Mouse (Mus musculus) liver, adult 2 months (tissue): ENCODE results near the gene Skap2. TPM values are rescaled to one million over a fixed set of nuclear protein-coding genes. Genes with fewer than 3 reads are reported as not detected.

ENCODE experiments used
- DNase-seq: peaks from one replicate; pipeline ENCODE4 v3.0.0-alpha.2; 2011; ENCODE audit warnings: low read depth, low spot score; ENCODE audit errors: extremely low read depth
- H3K27ac ChIP-seq: fragments of 200-500 bp; replicated peaks from 2 replicates; pipeline ENCODE4 v1.5.1; 2012; ENCODE audit warnings: low read depth, mild to moderate bottlenecking, control low read depth, inconsistent platforms, low read length; ENCODE audit not compliant: insufficient read depth
- H3K27me3 ChIP-seq: fragments of 200-500 bp; 2 replicates; pipeline ENCODE4 v1.6.1; 2012; ENCODE audit warnings: mild to moderate bottlenecking, moderate library complexity, low read length, inconsistent platforms; ENCODE audit not compliant: control insufficient read depth, insufficient read depth
- H3K36me3 ChIP-seq: fragments of 200-500 bp; 2 replicates; pipeline ENCODE4 v1.6.1; 2012; ENCODE audit warnings: low read length, inconsistent platforms; ENCODE audit not compliant: control insufficient read depth, insufficient read depth
- H3K4me1 ChIP-seq: fragments of 200-500 bp; 2 replicates; pipeline ENCODE4 v1.6.1; 2011; ENCODE audit warnings: low read length; ENCODE audit not compliant: control insufficient read depth, insufficient read depth
- H3K4me3 ChIP-seq: fragments of 200-500 bp; 2 replicates; pipeline ENCODE4 v1.5.1; 2011; ENCODE audit warnings: low read depth, mild to moderate bottlenecking, control low read depth, low read length, moderate library complexity; ENCODE audit not compliant: insufficient read depth
- H3K79me2 ChIP-seq: fragments of 200-500 bp; 2 replicates; pipeline ENCODE4 v1.6.1; 2012; ENCODE audit warnings: inconsistent platforms, mild to moderate bottlenecking, low read length, moderate library complexity; ENCODE audit not compliant: control insufficient read depth, insufficient read depth
- H3K9ac ChIP-seq: fragments of 200-500 bp; 2 replicates; pipeline ENCODE4 v1.6.1; 2012; ENCODE audit warnings: low read depth, mild to moderate bottlenecking, control low read depth, inconsistent platforms, low read length
- CTCF ChIP-seq: fragments of 200-500 bp; IDR thresholded peaks from 2 replicates; pipeline ENCODE4 v1.5.1; 2011; ENCODE audit warnings: low read depth, low read length, control low read depth
- POLR2A ChIP-seq: fragments of 200-500 bp; IDR thresholded peaks from 2 replicates; pipeline ENCODE4 v1.6.1; 2011; ENCODE audit warnings: low read length, control low read depth; ENCODE audit not compliant: insufficient read depth; ENCODE audit errors: extremely low read depth
- WGBS: fragments of 180-500 bp; shearing (Covaris S2); methylation state at CpG from one replicate; pipeline ENCODE4 v1.1.7; 2018; 5-methylcytosine and 5-hydroxymethylcytosine counted together
- polyA plus RNA-seq: library from polyadenylated mRNA; depleted of rRNA; stranded (reverse); fragments of >200 nt; gene quantifications from 2 replicates; pipeline ENCODE4 v1.2.3, GENCODE M21; 2012
- total RNA-seq: library from RNA; depleted of rRNA; stranded (reverse); fragments of >200 nt; gene quantifications from 2 replicates; pipeline ENCODE4 v1.2.3, GENCODE M21; 2014

Skap2 gene
- total and polyA plus RNA-seq, 2 experiments: 4.0 to 15.6 TPM

DNA sequence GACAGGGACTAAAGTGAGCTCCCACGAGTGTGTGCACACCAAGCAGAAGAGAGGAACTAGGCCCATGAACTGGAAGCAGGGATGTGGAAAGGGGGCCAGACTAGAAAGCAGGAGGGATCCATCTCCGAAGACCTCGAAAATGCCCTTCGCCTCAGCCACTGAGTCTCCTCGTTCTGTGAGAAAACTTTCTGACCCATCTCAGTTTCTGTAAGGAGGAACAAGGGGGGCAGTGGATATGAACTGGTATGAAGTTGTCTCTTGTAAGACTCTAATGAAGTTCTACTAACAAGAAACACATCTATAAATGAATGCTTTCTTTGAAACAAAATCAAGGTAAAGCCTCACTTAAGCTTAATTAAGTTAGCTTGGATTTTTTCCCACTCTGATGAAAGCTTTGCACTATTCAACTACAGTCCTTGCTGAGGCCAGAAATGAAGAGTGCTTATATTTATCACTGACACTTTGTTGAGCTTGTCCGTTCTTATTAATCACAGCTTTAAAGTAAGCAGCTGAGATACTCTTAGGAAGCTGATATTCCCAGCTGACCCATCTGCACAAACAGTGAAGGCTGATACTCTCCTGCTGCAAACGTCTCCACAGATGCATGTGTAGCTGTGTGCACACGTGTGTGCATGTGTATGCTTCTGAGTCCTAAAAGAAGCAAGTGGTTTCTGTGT lies 113.9 kb downstream of the Skap2 start:
- TF ChIP-seq CTCF: no peak
- no peak for TF ChIP-seq POLR2A

GRCm38 (mm10) chr6:51895753-51896152 lies 116.6 kb downstream of the Skap2 start:
- Histone ChIP-seq H3K4me3 (no peak overlapping the region), H3K79me2 (no peaks in the 10 kb centered on the region), H3K27ac (no peak overlapping the region), H3K27me3 (no peaks in the 10 kb centered on the region), H3K9ac (no peak overlapping the region), H3K36me3 (no peaks in the 10 kb centered on the region), H3K4me1 (no peaks in the 10 kb centered on the region)
- WGBS: 88% methylated on average over 3 of the region's 3 CpGs
- no peak for TF ChIP-seq CTCF
- TF ChIP-seq POLR2A: no peak
- no peak for DNase-seq

More for the DNA sequence above, 113.9 kb downstream of the Skap2 start:
- H3K9ac ChIP-seq: no peak overlapping the region
- H3K4me1 ChIP-seq: no peaks in the 10 kb centered on the region
- no peak overlapping the region for H3K27ac ChIP-seq
- no peak for DNase-seq
- 84% methylated on average over 8 of the region's 8 CpGs for WGBS
- H3K27me3 ChIP-seq: no peaks in the 10 kb centered on the region
- H3K36me3 ChIP-seq: peaks cover 2% of the 10 kb centered on the region; the same call in 1 of the 2 replicates
- H3K4me3 ChIP-seq: no peak overlapping the region
- no peaks in the 10 kb centered on the region for H3K79me2 ChIP-seq

GRCm38 (mm10) chr6:51894717-51895116 lies 117.6 kb downstream of the Skap2 start:
- 80% methylated on average over 3 of the region's 3 CpGs for WGBS
- Histone ChIP-seq H3K36me3 (no peaks in the 10 kb centered on the region), H3K27ac (no peak overlapping the region), H3K4me3 (no peak overlapping the region), H3K9ac (no peak overlapping the region), H3K27me3 (no peaks in the 10 kb centered on the region), H3K79me2 (no peaks in the 10 kb centered on the region), H3K4me1 (no peaks in the 10 kb centered on the region)
- TF ChIP-seq CTCF (no peak), POLR2A (no peak)
- no peak for DNase-seq

DNA sequence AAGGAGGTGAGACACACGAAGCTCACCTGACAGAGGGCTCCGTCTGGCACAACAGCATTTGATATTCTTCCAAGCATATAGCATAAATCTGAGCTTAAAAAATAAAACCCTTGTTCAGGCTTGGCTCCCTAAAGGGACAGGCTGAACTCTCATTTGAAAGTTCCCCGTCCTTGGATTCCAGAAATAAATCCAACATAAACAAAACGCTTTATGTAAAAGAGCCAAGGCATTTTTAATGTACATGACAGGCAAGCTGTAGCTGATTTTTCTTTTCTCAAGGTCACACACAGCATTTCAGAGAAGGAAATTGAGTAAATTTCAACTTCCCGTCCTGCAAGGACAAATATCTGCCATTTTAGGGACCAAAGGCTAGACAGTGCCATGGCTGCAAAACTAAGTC lies 122.0 kb downstream of the Skap2 start:
- no peaks in the 10 kb centered on the region for H3K4me1 ChIP-seq
- no peak overlapping the region for H3K27ac ChIP-seq
- H3K27me3 ChIP-seq: no peaks in the 10 kb centered on the region
- no peak overlapping the region for H3K4me3 ChIP-seq
- DNase-seq: no peak
- no peaks in the 10 kb centered on the region for H3K79me2 ChIP-seq
- WGBS: 87% methylated on average over 5 of the region's 5 CpGs
- TF ChIP-seq POLR2A: no peak
- TF ChIP-seq CTCF: no peak
- H3K9ac ChIP-seq: no peak overlapping the region
- peaks cover 2% of the 10 kb centered on the region; the same call in 1 of the 2 replicates for H3K36me3 ChIP-seq

GRCm38 (mm10) chr6:51889824-51890223 lies 122.5 kb downstream of the Skap2 start:
- TF ChIP-seq CTCF (no peak), POLR2A (no peak)
- Histone ChIP-seq H3K36me3 (peaks cover 2% of the 10 kb centered on the region; the same call in 1 of the 2 replicates), H3K27me3 (no peaks in the 10 kb centered on the region), H3K4me3 (no peak overlapping the region), H3K79me2 (no peaks in the 10 kb centered on the region), H3K27ac (no peak overlapping the region), H3K9ac (no peak overlapping the region), H3K4me1 (no peaks in the 10 kb centered on the region)
- no peak for DNase-seq
- whole genome bisulfite sequencing: 88% methylated on average over 4 of the region's 4 CpGs

DNA sequence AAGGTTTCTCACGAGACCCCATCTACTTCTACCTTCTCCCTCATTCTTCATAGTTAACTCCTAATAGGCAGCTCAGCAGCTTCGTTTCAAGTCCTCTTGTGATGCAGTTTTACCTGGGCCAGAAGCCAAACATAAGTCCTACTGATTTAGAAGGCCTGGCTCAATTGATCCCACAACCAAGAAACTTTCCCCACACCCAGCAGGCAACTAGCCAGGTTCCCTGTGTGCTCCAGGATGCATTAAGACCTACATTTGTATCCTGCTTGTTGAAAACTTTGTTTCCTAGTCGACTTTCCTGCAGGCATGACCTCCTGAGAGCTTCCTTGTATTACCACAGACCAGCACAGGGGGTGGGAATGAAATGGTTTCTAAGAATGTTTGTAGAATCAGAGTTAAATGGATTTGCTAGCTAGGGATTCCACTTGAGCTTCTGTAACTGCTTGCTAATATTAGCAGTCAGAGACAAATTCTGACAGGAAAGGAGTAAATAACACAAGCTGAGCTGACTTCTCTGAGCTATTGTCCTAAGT lies 125.4 kb downstream of the Skap2 start:
- Histone ChIP-seq H3K4me3 (no peak overlapping the region), H3K4me1 (no peaks in the 10 kb centered on the region), H3K79me2 (no peaks in the 10 kb centered on the region), H3K9ac (no peak overlapping the region), H3K27me3 (no peaks in the 10 kb centered on the region), H3K36me3 (peaks cover 2% of the 10 kb centered on the region; the same call in 1 of the 2 replicates), H3K27ac (no peak overlapping the region)
- 63% methylated on average over 3 of the region's 3 CpGs for WGBS
- TF ChIP-seq CTCF (no peak), POLR2A (no peak)
- DNase-seq: no peak
